Mouse (Mus musculus): Measurements from ENCODE around the gene Cmip. TPM values are rescaled to one million over a fixed set of nuclear protein-coding genes. Genes with fewer than 3 reads are reported as not detected.

Cmip gene
- polyA plus RNA-seq, 1 experiment from 2014 or later: 20.8 TPM

- 93% methylated on average over 10 of the region's 10 CpGs for WGBS
- ATAC-seq (ENCODE audit: insufficient number of reproducible peaks, insufficient read depth, low FRiP score, low TSS enrichment, low read depth): no peak
- Histone ChIP-seq H3K4me1 (replicated peaks) (peaks cover 40% of the 10 kb centered on the region), H3K36me3 (peaks cover 14% of the 10 kb centered on the region; the same call in 1 of the 2 replicates), H3K27me3 (no peaks in the 10 kb centered on the region), H3K4me3 (replicated peaks) (no peak overlapping the region), H3K4me2 (no peak overlapping the region), H3K27ac (no peak overlapping the region), H3K9me3 (0 out of 2 replicates have a peak, but pooled peaks cover 6% of the 10 kb centered on the region), H3K9ac (replicated peaks) (no peak overlapping the region)
These were observed 21.4 kb downstream of the Cmip start for GRCm38 (mm10) chr8:117278234-117278633.

- ATAC-seq (ENCODE audit: insufficient number of reproducible peaks, insufficient read depth, low FRiP score, low TSS enrichment, low read depth): no peak
- Histone ChIP-seq H3K9ac (replicated peaks) (no peak overlapping the region), H3K4me3 (replicated peaks) (no peak overlapping the region), H3K4me1 (replicated peaks) (peaks cover 45% of the 10 kb centered on the region), H3K27ac (peak overlapping the region; percentile 45; the same call in 1 of the 2 replicates), H3K9me3 (0 out of 2 replicates have a peak, but pooled peaks cover 6% of the 10 kb centered on the region), H3K36me3 (peaks cover 14% of the 10 kb centered on the region; the same call in 1 of the 2 replicates), H3K4me2 (no peak overlapping the region), H3K27me3 (no peaks in the 10 kb centered on the region)
- WGBS: 77% methylated on average over 20 of the region's 20 CpGs
These were observed 21.8 kb downstream of the Cmip start for GRCm38 (mm10) chr8:117278668-117279132.

- no peak overlapping the region for H3K4me3 ChIP-seq (replicated peaks)
- 89% methylated on average over 7 of the region's 7 CpGs for WGBS
- peaks cover 11% of the 10 kb centered on the region; the same call in 1 of the 2 replicates for H3K36me3 ChIP-seq
- 0 out of 2 replicates have a peak, but pooled peaks cover 6% of the 10 kb centered on the region for H3K9me3 ChIP-seq
- no peak overlapping the region for H3K27ac ChIP-seq
- H3K27me3 ChIP-seq: no peaks in the 10 kb centered on the region
- no peak overlapping the region for H3K4me2 ChIP-seq
- no peak overlapping the region for H3K9ac ChIP-seq (replicated peaks)
- H3K4me1 ChIP-seq (replicated peaks): peaks cover 51% of the 10 kb centered on the region
- no peak for ATAC-seq (ENCODE audit: insufficient number of reproducible peaks, insufficient read depth, low FRiP score, low TSS enrichment, low read depth)
These were observed 23.6 kb downstream of the Cmip start for GRCm38 (mm10) chr8:117280488-117280887.

- Histone ChIP-seq H3K4me3 (replicated peaks) (no peak overlapping the region), H3K4me1 (replicated peaks) (peaks cover 51% of the 10 kb centered on the region), H3K9ac (replicated peaks) (no peak overlapping the region), H3K27ac (no peak overlapping the region), H3K36me3 (peaks cover 13% of the 10 kb centered on the region; the same call in 1 of the 2 replicates), H3K4me2 (no peak overlapping the region), H3K9me3 (no peaks in the 10 kb centered on the region), H3K27me3 (no peaks in the 10 kb centered on the region)
- ATAC-seq (ENCODE audit: insufficient number of reproducible peaks, insufficient read depth, low FRiP score, low TSS enrichment, low read depth): no peak
- 94% methylated on average over 10 of the region's 10 CpGs for WGBS
These were observed 24.8 kb downstream of the Cmip start for GRCm38 (mm10) chr8:117281676-117282075.

GRCm38 (mm10) chr8:117282141-117282950 lies 25.5 kb downstream of the Cmip start:
- Histone ChIP-seq H3K9ac (replicated peaks) (no peak overlapping the region), H3K36me3 (peaks cover 11% of the 10 kb centered on the region; the same call in 1 of the 2 replicates), H3K4me2 (no peak overlapping the region), H3K4me3 (replicated peaks) (no peak overlapping the region), H3K4me1 (replicated peaks) (peaks cover 51% of the 10 kb centered on the region), H3K9me3 (no peaks in the 10 kb centered on the region), H3K27me3 (no peaks in the 10 kb centered on the region), H3K27ac (0 out of 2 replicates have a peak overlapping the region, but pooled peaks have one; percentile 1)
- 59% methylated on average over 17 of the region's 17 CpGs for WGBS
- no peak for ATAC-seq (ENCODE audit: insufficient number of reproducible peaks, insufficient read depth, low FRiP score, low TSS enrichment, low read depth)

- H3K4me3 ChIP-seq (replicated peaks): no peak overlapping the region
- no peaks in the 10 kb centered on the region for H3K9me3 ChIP-seq
- 85% methylated on average over 9 of the region's 9 CpGs for WGBS
- H3K27me3 ChIP-seq: no peaks in the 10 kb centered on the region
- no peak for ATAC-seq (ENCODE audit: insufficient number of reproducible peaks, insufficient read depth, low FRiP score, low TSS enrichment, low read depth)
- H3K9ac ChIP-seq (replicated peaks): no peak overlapping the region
- H3K27ac ChIP-seq: no peak overlapping the region
- H3K4me2 ChIP-seq: no peak overlapping the region
- H3K36me3 ChIP-seq: peaks cover 11% of the 10 kb centered on the region; the same call in 1 of the 2 replicates
- H3K4me1 ChIP-seq (replicated peaks): peaks cover 40% of the 10 kb centered on the region
These were observed 28.1 kb downstream of the Cmip start for GRCm38 (mm10) chr8:117284768-117285484.

GRCm38 (mm10) chr8:117287966-117288365 lies 31.1 kb downstream of the Cmip start:
- Histone ChIP-seq H3K36me3 (peaks cover 11% of the 10 kb centered on the region; the same call in 1 of the 2 replicates), H3K9me3 (no peaks in the 10 kb centered on the region), H3K9ac (replicated peaks) (no peak overlapping the region), H3K27ac (no peak overlapping the region), H3K4me3 (replicated peaks) (no peak overlapping the region), H3K4me2 (no peak overlapping the region), H3K27me3 (no peaks in the 10 kb centered on the region), H3K4me1 (replicated peaks) (peaks cover 52% of the 10 kb centered on the region)
- no peak for ATAC-seq (ENCODE audit: insufficient number of reproducible peaks, insufficient read depth, low FRiP score, low TSS enrichment, low read depth)
- 73% methylated on average over 8 of the region's 8 CpGs for WGBS

- H3K9me3 ChIP-seq: no peaks in the 10 kb centered on the region
- H3K36me3 ChIP-seq: peaks cover 11% of the 10 kb centered on the region; the same call in 1 of the 2 replicates
- peaks cover 52% of the 10 kb centered on the region for H3K4me1 ChIP-seq (replicated peaks)
- no peak overlapping the region for H3K4me3 ChIP-seq (replicated peaks)
- H3K4me2 ChIP-seq: no peak overlapping the region
- no peak overlapping the region for H3K9ac ChIP-seq (replicated peaks)
- WGBS: 90% methylated on average over 9 of the region's 9 CpGs
- no peak overlapping the region for H3K27ac ChIP-seq
- no peak for ATAC-seq (ENCODE audit: insufficient number of reproducible peaks, insufficient read depth, low FRiP score, low TSS enrichment, low read depth)
- no peaks in the 10 kb centered on the region for H3K27me3 ChIP-seq
These were observed 32.2 kb downstream of the Cmip start for GRCm38 (mm10) chr8:117289016-117289415.

GRCm38 (mm10) chr8:117290506-117290905 lies 33.6 kb downstream of the Cmip start:
- peaks cover 59% of the 10 kb centered on the region for H3K4me1 ChIP-seq (replicated peaks)
- H3K4me2 ChIP-seq: 0 out of 2 replicates have a peak overlapping the region, but pooled peaks have one; percentile 4
- H3K9me3 ChIP-seq: no peaks in the 10 kb centered on the region
- no peak for ATAC-seq (ENCODE audit: insufficient number of reproducible peaks, insufficient read depth, low FRiP score, low TSS enrichment, low read depth)
- no peak overlapping the region for H3K9ac ChIP-seq (replicated peaks)
- WGBS: 17% methylated on average over 7 of the region's 7 CpGs
- H3K27me3 ChIP-seq: no peaks in the 10 kb centered on the region
- H3K4me3 ChIP-seq (replicated peaks): no peak overlapping the region
- H3K27ac ChIP-seq: peak overlapping the region; percentile 58; the same call in 1 of the 2 replicates
- H3K36me3 ChIP-seq: peaks cover 9% of the 10 kb centered on the region; the same call in 1 of the 2 replicates

GRCm38 (mm10) chr8:117292262-117292661 lies 35.4 kb downstream of the Cmip start:
- peaks cover 59% of the 10 kb centered on the region for H3K4me1 ChIP-seq (replicated peaks)
- WGBS: 33% methylated on average over 8 of the region's 8 CpGs
- no peak for ATAC-seq (ENCODE audit: insufficient number of reproducible peaks, insufficient read depth, low FRiP score, low TSS enrichment, low read depth)

GRCm38 (mm10) chr8:117294812-117295211 lies 37.9 kb downstream of the Cmip start:
- peaks cover 74% of the 10 kb centered on the region for H3K4me1 ChIP-seq (replicated peaks)
- H3K9me3 ChIP-seq: no peaks in the 10 kb centered on the region
- H3K4me2 ChIP-seq: no peak overlapping the region
- no peak overlapping the region for H3K4me3 ChIP-seq (replicated peaks)
- ATAC-seq (ENCODE audit: insufficient number of reproducible peaks, insufficient read depth, low FRiP score, low TSS enrichment, low read depth): no peak
- H3K9ac ChIP-seq (replicated peaks): no peak overlapping the region
- no peaks in the 10 kb centered on the region for H3K36me3 ChIP-seq
- 71% methylated on average over 10 of the region's 10 CpGs for WGBS
- no peaks in the 10 kb centered on the region for H3K27me3 ChIP-seq
- no peak overlapping the region for H3K27ac ChIP-seq

More at GRCm38 (mm10) chr8:117292262-117292661, 35.4 kb downstream of the Cmip start:
- Histone ChIP-seq H3K27ac (no peak overlapping the region), H3K9me3 (no peaks in the 10 kb centered on the region), H3K9ac (replicated peaks) (no peak overlapping the region), H3K36me3 (no peaks in the 10 kb centered on the region), H3K4me2 (no peak overlapping the region), H3K4me3 (replicated peaks) (no peak overlapping the region), H3K27me3 (no peaks in the 10 kb centered on the region)
